Mouse (Mus musculus): Measurements from ENCODE around the gene Bud23.

The Bud23 gene

DNA sequence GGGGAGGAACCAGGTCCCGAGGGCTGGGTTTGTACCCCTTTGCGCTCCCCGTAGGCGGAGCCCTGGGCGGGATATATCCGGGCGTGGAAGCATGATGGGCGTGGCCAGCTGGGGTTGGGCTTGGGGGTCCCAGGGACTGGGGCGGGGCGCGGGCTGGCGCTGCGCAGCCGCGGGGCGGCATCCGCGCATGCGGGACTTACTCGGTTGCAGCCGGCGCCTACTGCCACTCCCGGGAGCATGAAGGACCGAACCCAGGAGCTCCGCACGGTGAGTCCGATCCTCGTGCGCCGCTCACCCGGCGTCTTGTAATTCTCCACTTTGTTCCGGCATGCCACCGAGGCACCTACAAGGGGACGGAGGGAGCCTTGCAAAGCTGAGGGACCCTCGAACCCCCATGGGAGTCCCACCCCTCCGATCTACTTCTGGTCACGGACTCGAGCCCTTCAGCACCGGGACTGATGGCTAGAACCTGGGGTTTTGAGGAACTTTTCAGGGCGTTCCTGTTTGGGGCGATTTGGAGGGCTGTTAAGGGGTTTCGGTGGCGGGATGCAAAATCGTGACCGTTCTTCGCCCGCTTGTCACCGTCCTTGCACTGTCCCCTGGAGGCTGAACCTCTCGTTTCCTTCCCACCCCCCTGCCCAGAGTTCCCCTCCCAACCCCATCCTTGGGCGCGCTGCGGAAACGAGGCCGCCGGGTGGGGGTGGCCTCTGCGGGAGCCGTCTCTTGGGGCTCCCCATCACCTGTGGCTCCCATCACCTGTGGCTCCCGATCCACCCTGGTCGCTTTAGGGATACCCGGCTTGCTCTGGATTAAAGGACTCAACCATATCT lies 41.2 kb downstream of the Bud23 start, which contains the start of gene Stx1a:
Gene Stx1a, plus strand, starts transcription at position 139 of the 830 bp plus-strand sequence.
- DNase-seq (ENCODE audit: low spot score in 2 of 2), result peak; percentile 83 to 88

DNA sequence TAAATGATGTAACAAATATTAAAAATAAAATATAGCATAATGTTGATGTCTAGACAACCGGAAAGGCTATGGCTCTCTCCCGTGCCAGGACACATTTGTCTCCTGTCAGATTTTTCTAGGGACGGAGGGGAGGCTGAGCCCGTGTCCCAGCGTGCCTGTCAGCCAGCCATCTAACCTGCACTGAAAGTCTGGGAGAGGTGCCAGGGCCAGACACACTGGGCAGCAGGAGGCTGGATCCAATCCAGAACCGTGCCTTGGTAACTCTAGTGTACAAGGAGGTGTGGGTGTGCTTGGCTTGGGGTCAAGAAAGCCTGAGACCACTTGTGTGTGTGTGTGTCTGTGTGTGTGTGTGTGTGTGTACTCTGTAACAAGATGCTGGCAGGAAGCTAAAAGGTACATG lies 42.9 kb downstream of the Bud23 start:
- DNase-seq (ENCODE audit: low spot score in 2 of 2), result no peak

DNA sequence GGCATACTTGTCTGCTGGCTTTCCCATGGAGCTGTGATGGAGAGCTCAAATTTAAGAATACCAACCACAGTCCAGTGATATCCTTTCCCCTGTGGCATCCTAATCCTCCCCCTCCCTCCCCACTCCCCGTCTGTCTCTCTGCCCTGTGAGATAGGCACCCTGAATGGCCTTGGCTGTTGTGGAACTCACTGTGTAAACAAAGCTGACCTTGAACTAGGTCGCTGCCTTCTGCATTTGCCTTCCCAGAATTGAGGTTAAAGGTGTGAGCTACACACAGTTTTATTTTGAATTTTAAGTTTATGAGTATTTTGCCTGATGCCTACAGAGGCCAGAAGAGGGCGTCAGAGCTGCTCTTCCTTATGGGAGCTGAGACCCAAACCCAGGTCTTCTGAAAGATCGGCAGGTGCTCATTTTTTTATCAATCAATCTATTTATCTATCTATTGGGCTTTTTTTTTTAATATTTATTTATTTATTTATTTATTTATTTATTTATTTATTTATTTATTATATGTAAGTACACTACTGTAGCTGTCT lies 48.5 kb downstream of the Bud23 start:
- no peak for DNase-seq (ENCODE audit: low spot score in 2 of 2)

DNA sequence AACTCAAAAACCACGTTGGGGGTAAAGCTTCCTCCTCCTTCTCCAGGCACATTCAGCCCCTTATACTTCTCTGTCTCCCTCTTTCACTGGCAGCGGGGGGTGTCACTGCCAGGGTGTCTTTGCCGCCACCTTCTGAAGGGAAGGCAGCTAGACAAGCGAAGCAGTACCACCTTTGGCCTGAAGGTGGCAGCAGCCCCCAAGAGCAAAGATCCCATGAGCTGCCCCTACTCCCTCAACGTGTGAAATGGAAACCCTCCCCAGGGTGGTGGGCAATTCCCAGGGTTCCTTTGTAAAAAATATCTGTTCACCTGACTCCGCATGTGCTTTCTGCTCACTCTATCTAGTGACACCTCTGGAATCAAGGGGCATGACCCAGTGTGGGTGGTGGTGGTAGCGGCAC lies 49.3 kb downstream of the Bud23 start:
- peak; percentile 95 to 96 for DNase-seq (ENCODE audit: low spot score in 2 of 2)

DNA sequence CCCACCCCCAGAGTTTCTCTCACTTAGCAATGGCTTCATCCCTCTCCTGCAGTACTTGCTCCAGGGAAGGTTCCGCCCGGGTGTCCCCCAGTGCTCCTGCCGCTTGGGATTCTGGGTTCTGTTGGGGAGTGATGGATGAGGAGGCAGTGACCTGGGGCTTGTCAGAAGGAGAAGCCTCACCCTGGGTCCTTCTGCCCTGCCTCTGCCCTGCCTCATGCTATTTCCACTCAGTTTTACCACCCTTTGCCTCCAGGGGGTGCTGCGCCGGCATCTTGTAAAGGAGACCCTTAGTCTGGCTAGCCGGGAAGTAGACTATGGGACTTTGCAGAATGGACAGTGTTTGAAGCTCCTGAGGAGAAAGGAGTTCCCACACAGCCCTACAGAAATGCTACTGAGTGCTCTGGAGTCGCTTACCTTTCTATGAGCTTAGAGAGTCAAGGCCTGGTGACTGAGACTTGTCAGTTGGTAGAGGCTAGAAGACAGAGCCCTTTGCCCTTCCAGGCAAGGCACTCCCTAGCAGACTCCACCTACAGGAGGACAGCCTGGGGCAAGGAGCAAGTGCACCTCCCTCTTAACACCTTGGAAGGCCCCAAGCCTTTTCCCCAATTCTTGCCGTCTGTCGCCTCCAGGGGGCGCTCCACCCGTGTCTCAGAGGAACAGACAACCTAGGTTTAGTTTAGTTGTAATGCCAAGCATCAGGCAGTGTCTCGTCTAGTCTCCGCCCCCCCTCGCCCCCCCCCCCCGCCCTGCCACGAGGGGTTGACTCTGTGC lies 51.9 kb downstream of the Bud23 start:
- peak; percentile 80 to 84 for DNase-seq (ENCODE audit: low spot score in 2 of 2)

DNA sequence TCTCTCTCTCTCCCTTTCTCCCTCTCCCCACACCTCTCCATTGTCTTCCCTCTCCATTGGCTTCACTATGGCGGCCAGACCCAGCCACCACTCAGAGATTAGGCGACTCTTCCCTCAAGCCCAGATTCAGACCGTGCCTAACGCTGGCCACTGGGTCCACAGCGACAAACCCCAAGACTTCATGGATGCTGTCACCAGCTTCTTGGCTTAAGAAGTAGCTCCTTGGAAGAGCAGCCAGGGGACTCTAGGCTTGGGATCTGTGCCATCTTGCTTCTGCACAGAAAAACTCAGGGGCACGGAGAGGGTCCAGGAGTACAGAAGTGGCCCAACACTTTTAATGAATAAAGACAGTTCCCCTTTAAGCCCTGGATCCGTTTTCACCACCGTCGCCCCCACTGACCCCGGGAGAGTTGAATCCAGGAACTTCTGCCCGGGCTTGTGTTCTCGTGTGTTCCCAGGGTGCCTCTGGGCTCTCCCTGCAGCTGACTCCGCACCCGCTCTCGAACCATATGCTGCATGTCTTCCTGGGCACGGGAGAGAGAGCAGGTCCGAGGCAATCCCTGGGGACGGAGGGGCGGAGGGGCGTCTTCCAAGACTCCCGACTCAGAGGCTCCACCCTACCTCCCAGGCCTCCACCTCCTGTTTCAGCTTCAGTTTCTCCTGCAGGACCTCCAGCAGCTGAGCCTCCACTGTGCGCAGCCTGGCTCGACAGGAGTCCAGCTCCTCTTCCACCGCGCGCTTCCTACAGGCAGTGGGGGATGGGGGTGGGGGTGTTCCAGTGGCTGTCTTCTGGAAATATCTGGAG lies 52.7 kb downstream of the Bud23 start:
- DNase-seq (ENCODE audit: low spot score in 2 of 2), result no peak

DNA sequence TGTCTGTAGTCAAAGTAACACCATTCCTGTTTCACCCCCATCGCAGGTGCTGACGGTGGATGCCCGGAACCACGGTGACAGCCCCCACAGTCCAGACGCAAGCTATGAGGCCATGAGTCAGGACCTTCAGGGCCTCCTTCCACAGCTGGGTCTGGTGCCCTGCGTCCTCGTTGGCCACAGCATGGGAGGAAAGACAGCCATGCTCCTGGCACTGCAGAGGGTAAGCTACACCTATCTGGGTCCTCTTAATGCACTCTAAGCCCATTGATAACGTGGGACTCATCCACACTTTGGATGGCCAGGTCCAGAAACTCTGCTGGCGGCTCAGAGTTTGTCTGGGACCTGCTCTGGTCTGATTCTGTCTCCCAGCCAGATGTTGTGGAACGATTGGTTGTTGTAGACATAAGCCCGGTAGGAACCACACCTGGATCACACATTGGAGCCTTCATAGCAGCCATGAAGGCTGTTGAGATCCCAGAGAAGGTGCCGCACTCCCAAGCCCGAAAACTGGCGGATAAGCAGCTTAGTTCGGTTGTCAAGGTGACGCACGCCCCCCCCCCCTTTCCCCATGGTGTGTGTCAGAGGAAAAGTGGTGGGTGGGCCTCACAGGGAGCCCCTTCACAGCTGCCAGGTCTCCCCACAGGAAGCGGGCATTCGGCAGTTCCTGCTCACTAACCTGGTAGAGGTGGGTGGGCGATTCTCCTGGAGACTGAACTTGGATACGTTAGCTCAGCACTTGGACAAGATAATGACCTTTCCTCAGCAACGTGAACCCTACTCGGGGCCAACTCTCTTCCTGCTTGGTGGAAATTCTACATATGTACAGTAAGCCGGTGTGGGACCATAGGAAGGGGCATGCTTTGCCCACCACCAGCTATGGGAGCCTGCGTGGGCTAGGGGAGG lies 53.7 kb downstream of the Bud23 start:
- no peak for DNase-seq (ENCODE audit: low spot score in 2 of 2)

DNA sequence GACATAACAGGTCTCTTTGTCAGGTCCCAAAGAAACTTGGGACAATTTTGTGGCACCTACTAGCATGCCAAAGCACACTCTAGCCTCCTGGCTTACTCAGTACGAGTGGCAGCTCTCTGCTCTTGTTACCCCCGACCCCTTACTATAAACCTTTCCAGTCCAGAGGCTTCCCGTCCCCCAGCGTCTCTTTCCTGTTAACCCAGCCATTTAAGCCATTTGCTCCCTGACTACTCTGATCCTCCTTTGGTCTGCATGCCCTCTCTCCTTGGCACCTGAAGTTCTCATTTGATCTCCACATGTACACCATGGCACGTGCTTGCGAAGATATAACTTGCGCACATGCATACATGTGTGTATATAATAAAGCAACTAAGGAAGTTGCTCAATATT lies 54.4 kb downstream of the Bud23 start:
- no peak for DNase-seq (ENCODE audit: low spot score in 2 of 2)

DNA sequence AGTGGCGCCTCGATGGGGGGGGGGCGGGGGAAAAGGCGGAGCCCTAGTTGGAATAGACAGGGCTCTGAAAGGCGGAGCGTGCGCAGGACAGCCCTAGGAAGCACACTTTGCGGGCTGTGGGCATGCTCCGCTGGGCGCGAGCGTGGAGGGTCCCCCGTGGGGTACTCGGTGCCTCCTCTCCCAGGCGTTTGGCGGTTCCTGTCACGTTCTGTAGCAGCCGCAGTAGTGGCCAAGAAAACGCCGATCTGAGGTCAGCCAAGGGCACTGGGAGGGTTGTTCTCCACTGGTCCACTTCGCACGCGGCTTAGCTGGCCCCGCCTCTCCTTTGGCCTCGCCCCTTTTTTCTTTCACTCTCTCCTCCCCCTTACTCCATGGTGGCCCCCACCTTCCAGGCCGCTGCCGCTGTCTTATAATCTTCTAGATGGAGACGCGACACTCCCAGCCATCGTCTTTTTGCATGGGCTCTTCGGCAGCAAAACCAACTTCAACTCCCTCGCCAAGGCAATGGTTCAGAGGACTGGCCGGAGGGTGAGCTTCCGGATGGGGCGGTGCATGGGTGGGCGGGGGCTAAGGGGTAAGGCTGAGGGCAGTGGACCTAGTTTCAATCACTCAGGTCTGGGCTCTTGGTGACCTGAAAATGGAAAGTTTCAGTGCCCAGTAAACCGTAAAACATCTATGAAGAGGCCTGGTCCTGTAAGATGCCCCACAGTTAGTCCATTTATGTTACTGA lies 55.0 kb downstream of the Bud23 start:
- DNase-seq (ENCODE audit: low spot score in 2 of 2), result peak; percentile 82 to 92

DNA sequence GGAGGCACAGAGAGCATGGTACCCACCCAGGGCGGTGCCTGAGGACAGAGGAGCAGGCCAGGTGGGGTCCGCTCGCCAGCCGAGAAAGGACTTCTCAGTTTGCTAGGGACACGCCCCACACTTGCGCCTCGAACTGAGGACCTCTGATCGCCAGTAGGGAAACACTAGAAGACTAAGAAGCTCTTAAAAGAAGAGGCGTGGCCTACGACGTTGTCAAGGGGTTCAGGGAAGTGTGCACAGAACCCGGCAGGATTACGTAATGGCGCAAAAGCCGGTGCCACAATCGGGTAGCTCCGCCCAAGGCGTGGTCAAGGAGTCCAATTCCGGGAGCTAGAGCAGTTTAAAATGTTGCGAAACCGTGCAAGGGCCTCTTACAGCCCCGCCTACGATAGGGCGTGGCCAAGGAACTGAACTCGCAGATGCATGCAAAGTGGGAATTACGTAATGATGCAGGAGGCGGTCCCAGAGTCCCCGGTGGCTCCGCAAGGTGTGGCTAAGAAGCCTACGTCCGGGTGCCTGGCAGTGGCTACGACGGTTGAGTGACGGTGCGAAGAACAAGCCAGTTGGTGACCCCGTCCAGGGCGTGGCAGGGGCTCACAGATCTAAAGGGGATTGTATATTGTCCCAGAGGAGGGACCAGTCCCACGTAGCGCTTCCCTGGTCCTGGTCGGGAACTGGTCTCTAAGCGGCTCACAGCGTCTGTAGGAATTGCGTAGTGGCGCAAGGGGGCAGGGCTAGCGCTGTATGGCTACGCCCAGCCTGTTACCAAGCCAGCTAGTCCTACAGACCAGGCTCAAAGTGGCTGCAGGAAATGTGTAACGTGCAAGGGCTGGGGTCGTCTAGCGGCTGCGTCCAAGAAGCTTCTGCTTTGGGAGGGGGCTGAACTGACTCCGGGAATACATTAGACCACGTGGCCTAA lies 55.8 kb downstream of the Bud23 start, which contains the start of gene Abhd11:
Gene Abhd11, plus strand, starts transcription at position 482 of the 919 bp plus-strand sequence.
- peak; percentile 94 to 98 for DNase-seq (ENCODE audit: low spot score in 2 of 2)

DNA sequence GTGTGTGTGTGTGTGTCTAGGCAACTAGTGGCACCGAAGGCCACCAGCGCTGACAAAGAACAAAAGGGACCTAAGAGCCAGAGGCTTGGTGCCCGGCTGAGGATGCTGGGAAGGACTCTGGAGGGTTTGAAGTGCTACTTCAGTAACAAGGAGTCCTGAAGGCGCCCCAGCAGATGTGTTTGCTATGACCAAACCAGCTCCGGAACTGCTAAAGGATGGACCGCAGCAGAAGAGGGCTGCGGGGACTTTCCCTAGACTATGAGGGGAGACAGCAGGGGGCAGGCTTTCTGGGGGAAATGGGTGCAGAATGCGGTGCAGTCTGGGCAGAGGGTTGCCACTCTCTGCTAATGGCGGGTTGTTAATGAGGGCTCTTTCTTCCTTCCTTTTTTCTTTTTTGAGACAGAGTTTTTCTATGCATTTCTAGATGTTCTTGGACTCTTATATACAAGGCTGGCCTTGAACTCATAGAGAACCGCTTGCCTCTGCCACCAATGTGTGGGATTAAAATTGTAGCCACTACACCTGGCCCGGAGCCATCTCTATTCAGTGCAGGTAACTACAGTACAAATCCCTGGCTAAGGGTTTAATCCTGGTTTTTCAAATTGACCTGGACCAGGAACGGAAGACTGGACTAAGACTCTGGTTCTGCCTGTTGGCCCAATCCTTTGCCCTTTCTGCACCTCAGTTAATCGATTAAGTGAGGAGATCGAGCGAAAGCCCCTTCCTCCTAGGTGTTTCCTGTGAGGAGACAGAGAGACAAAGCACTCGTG lies 56.8 kb downstream of the Bud23 start:
- DNase-seq (ENCODE audit: low spot score in 2 of 2), result no peak

Data from right cerebral cortex, adult 2 months (tissue).